Mouse (Mus musculus): Measurements from ENCODE around the gene Ankrd1. TPM values are rescaled to one million over a fixed set of nuclear protein-coding genes. Genes with fewer than 3 reads are reported as not detected.

Ankrd1 gene
- polyA plus RNA-seq, 1 experiment, result 256 TPM

DNA sequence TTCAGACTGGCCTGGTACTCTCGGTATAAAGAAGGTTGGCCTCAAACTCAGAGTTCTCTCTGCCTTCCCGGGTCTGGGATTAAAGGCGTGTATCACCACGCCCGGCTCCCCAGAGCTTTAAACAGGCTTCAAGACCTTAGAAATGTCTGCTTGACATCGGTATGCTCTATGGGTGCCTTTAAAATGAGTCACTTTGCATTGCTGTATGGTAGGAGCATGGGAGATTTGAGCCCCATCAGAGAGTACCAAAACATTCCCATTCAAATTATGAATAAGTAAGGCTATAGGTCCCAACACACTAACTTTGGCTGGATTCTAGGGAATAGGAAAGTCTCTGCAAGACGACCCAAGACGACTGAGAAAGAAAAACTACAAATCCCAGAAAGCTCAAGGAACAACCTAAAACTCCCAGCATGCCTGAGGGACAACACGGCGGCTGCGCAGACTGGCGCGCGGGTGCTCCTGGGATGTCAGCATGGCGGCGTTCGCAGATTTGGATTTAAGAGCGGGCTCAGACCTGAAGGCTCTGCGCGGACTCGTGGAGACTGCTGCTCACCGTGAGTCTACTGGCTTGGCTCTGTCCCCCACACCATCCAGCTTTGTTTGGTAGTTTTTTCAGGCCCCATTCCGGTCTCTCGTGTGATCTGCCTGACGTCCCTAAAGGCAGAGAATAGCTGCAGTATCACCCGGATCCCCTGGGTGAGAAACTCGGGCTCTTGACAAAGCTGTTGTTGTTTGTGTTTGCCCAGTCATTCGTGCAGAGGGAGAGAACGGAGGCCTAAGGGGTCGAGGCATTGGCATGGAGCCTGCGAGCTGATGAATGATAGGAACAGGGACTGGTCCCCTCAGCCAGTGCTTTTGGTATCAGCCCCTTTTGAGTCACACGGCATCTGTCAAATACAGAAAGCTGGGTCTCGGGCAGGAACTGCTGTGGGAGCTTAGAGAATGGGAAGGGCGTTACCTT lies 36.4 kb downstream of the Ankrd1 start, which contains the start of gene Rpp30:
Gene Rpp30 (plus strand): TSS at position 455 of the 964 bp plus-strand sequence.
- Histone ChIP-seq H3K36me3 (ENCODE audit: control insufficient read depth, insufficient read depth) (peaks cover 12% of the 10 kb centered on the region), H3K27me3 (ENCODE audit: control insufficient read depth, insufficient read depth, insufficient read length) (no peaks in the 10 kb centered on the region), H3K79me2 (ENCODE audit: control insufficient read depth, insufficient read depth) (peaks cover 31% of the 10 kb centered on the region), H3ac (ENCODE audit: control insufficient read depth, insufficient read length, low read depth) (peak within 1 kb of the TSS; percentile 78), H3K79me3 (ENCODE audit: low read depth) (peaks cover 19% of the 10 kb centered on the region), H3K4me3 (ENCODE audit: insufficient read depth, poor library complexity, severe bottlenecking) (peak within 1 kb of the TSS; percentile 93)
- TF ChIP-seq MYOD1 (IDR thresholded peaks at IDR 0.05; ENCODE audit: control insufficient read depth, insufficient read length, low read depth) (no peak), MAX (IDR thresholded peaks at IDR 0.05) (peak; percentile 35)

DNA sequence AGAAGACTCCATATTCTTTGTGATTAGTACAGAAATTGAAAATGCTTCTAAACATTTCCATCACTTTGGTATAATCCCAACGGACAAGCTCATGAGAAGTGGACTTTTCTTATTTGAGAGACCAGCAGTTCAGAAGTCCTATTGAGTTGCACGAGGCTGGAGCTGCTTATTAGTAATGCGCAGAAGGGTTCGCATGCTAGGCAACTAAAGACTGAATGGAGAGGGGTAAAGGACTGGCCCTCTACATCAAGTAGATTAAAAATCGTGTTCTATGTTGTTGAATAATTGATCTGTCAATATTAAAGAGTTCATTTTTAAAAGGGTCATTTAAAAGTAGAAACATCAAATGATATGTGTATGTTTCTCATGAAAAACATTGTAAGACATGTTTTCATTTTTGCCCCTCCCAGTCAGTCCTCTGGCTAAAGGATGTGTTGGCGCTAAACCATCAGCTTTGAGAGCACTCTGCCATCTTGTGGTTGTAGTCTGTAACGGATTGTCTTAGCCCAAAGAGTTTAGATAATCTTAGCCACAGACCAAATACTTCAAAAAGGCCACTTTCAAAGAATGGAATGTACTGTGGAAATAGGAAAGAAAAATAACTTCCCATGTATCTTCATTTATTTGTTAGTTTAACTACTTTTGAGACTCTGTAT lies 37.2 kb downstream of the Ankrd1 start:
- TF ChIP-seq CTCF (IDR thresholded peaks at IDR 0.05; ENCODE audit: control insufficient read depth, insufficient read depth, insufficient read length) (peak; percentile 56), USF1 (IDR thresholded peaks at IDR 0.05; ENCODE audit: low read depth) (no peak)
- Histone ChIP-seq H3K79me3 (ENCODE audit: low read depth) (peaks cover 19% of the 10 kb centered on the region), H3ac (ENCODE audit: control insufficient read depth, insufficient read length, low read depth) (no peak overlapping the region), H3K4me3 (ENCODE audit: insufficient read depth, poor library complexity, severe bottlenecking) (no peak overlapping the region), H3K36me3 (ENCODE audit: control insufficient read depth, insufficient read depth) (peaks cover 4% of the 10 kb centered on the region), H3K27me3 (ENCODE audit: control insufficient read depth, insufficient read depth, insufficient read length) (no peaks in the 10 kb centered on the region), H3K79me2 (ENCODE audit: control insufficient read depth, insufficient read depth) (peaks cover 31% of the 10 kb centered on the region)

DNA sequence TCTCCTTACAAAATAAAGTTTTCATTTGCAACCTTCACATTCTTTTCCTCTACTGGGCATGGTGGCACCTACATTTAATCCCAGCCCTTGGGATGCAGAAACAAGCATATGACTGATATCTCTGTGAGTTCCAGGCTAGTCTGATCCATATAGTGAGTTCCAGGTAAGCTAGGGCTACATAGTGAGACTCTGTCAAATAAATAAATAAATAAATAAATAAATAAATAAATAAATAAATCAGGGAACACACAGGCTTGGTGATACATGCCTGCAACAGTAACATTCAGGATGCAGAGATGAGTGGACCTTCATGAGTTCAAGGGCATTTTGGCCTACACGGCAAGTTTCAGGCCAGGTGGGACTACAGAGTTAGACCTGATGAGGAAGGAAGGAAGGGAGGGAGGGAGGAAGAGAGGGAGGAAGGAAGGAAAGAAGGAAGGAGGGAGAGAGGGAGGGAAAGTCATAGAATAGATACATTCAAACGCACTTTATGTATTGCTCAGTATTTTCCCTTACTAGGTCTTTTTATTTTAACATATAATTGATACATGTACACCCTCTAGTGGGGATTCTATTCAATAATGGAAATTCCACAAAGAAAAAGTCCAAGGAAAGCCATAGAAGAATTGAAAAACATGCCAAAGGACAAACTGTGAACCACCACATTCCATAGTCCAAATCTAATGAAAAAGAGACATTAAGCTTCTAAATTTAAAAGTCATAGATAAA lies 56.9 kb downstream of the Ankrd1 start:
- no peaks in the 10 kb centered on the region for H3K79me3 ChIP-seq (ENCODE audit: low read depth)
- no peaks in the 10 kb centered on the region for H3K36me3 ChIP-seq (ENCODE audit: control insufficient read depth, insufficient read depth)
- TF ChIP-seq CTCF (IDR thresholded peaks at IDR 0.05; ENCODE audit: control insufficient read depth, insufficient read depth, insufficient read length) (no peak), FOSL1 (IDR thresholded peaks at IDR 0.05; ENCODE audit: insufficient read depth, low read length, poor library complexity, severe bottlenecking) (no peak), USF1 (IDR thresholded peaks at IDR 0.05; ENCODE audit: low read depth) (no peak), MYOG (IDR thresholded peaks at IDR 0.05; ENCODE audit: control insufficient read depth, extremely low read depth, insufficient read length) (no peak), CEBPB (IDR thresholded peaks at IDR 0.05; ENCODE audit: low read depth) (no peak), MAX (IDR thresholded peaks at IDR 0.05) (no peak), MYOD1 (IDR thresholded peaks at IDR 0.05; ENCODE audit: control insufficient read depth, insufficient read length, low read depth) (no peak)
- H3K4me3 ChIP-seq (ENCODE audit: insufficient read depth, poor library complexity, severe bottlenecking), result no peak overlapping the region
- H3K79me2 ChIP-seq (ENCODE audit: control insufficient read depth, insufficient read depth), result no peaks in the 10 kb centered on the region
- H3K27me3 ChIP-seq (ENCODE audit: control insufficient read depth, insufficient read depth, insufficient read length), result no peaks in the 10 kb centered on the region
- no peak overlapping the region for H3ac ChIP-seq (ENCODE audit: control insufficient read depth, insufficient read length, low read depth)

Other genes starting within 250 kb of the Ankrd1 start
- 0.90 TPM for gene Htr7, start 62.6 kb downstream of the Ankrd1 start, polyA plus RNA-seq (2012; fragmentation: generic; extraction: Trizol)
- gene Rpp30, start 36.4 kb downstream of the Ankrd1 start, polyA plus RNA-seq (2012; fragmentation: generic; extraction: Trizol), result 30.3 TPM
- 11.0 TPM for gene Pcgf5, start 228.2 kb upstream of the Ankrd1 start, polyA plus RNA-seq (2012; fragmentation: generic; extraction: Trizol)